Mouse (Mus musculus) MEL (cell line): ENCODE results near the gene Traf5. TPM values are rescaled to one million over a fixed set of nuclear protein-coding genes. Genes with fewer than 3 reads are reported as not detected.

Source experiments
- DNase-seq: peaks from one replicate; pipeline ENCODE4 v3.0.0; 2011; ENCODE audit warnings: low read depth, low spot score
- H3K27ac ChIP-seq: 2 replicates; pipeline ENCODE4 v1.5.1; 2012; ENCODE audit warnings: low read depth, mild to moderate bottlenecking, control low read depth, low read length, moderate library complexity; ENCODE audit not compliant: control insufficient read depth
- H3K27me3 ChIP-seq, 2 experiments: fragments of 150-350 bp in 1 of 2; sonication (generic) in 1 of 2; 2 replicates each; pipeline ENCODE4 v1.6.1; 2012; ENCODE audit warnings: low read length in 2 of 2, mild to moderate bottlenecking in 2 of 2, improper control_type of control experiment in 1 of 2, moderate library complexity in 1 of 2; ENCODE audit not compliant: insufficient read depth in 2 of 2, control insufficient read depth in 1 of 2
- H3K36me3 ChIP-seq, 2 experiments: 2 replicates each; pipeline ENCODE4 v1.6.1; 2012 to 2014; ENCODE audit warnings: low read length in 2 of 2, improper control_type of control experiment in 1 of 2, inconsistent platforms in 1 of 2, mild to moderate bottlenecking in 1 of 2; ENCODE audit not compliant: insufficient read depth in 2 of 2, control insufficient read depth in 1 of 2
- H3K4me1 ChIP-seq, 2 experiments: fragments of 150-350 bp in 1 of 2; sonication (generic) in 1 of 2; 2 replicates each; pipeline ENCODE4 v1.6.1; 2012; ENCODE audit warnings: low read length in 2 of 2, improper control_type of control experiment in 1 of 2, mild to moderate bottlenecking in 1 of 2; ENCODE audit not compliant: insufficient read depth in 2 of 2, control insufficient read depth in 1 of 2
- H3K4me3 ChIP-seq, 2 experiments: fragments of 150-350 bp in 1 of 2; sonication (generic) in 1 of 2; 2 replicates each; pipeline ENCODE4 v1.5.1; 2012; ENCODE audit warnings: low read depth in 2 of 2, low read length in 2 of 2, mild to moderate bottlenecking in 2 of 2, moderate library complexity in 2 of 2, control low read depth in 1 of 2, improper control_type of control experiment in 1 of 2; ENCODE audit not compliant: control insufficient read depth in 1 of 2, insufficient read depth in 1 of 2
- H3K79me2 ChIP-seq: 2 replicates; pipeline ENCODE4 v1.6.1; 2012; ENCODE audit warnings: mild to moderate bottlenecking, low read length, moderate library complexity; ENCODE audit not compliant: control insufficient read depth, poor library complexity, insufficient read depth
- H3K9ac ChIP-seq: 2 replicates; pipeline ENCODE4 v1.6.1; 2012; ENCODE audit warnings: low read depth, mild to moderate bottlenecking, control low read depth, low read length, moderate library complexity; ENCODE audit not compliant: control insufficient read depth, poor library complexity, severe bottlenecking
- H3K9me3 ChIP-seq: fragments of 150-350 bp; sonication (generic); replicated peaks from 2 replicates; pipeline ENCODE4 v1.6.1; 2012; ENCODE audit warnings: mild to moderate bottlenecking, low read length, improper control_type of control experiment, moderate library complexity; ENCODE audit not compliant: insufficient read depth
- BHLHE40 ChIP-seq: IDR thresholded peaks from 2 replicates; pipeline ENCODE4 v1.6.1; 2012; ENCODE audit warnings: low read depth, mild to moderate bottlenecking, inconsistent platforms, low read length, improper control_type of control experiment, borderline replicate concordance
- CHD1 ChIP-seq: IDR thresholded peaks from 2 replicates; pipeline ENCODE4 v1.6.1; 2012; ENCODE audit warnings: low read depth, mild to moderate bottlenecking, inconsistent platforms, low read length, improper control_type of control experiment
- CHD2 ChIP-seq: IDR thresholded peaks from 2 replicates; pipeline ENCODE4 v1.6.1; 2011; ENCODE audit warnings: low read length, improper control_type of control experiment
- ELF1 ChIP-seq: IDR thresholded peaks from 2 replicates; pipeline ENCODE4 v1.6.1; 2014; ENCODE audit warnings: low read depth, mild to moderate bottlenecking, inconsistent platforms, low read length, improper control_type of control experiment, moderate library complexity
- EP300 ChIP-seq, 2 experiments: IDR thresholded peaks; 2 replicates each; pipeline ENCODE4 v1.6.1; 2011; ENCODE audit warnings: improper control_type of control experiment in 2 of 2, low read length in 2 of 2, low read depth in 1 of 2, mild to moderate bottlenecking in 1 of 2
- GABPA ChIP-seq: IDR thresholded peaks from 2 replicates; pipeline ENCODE4 v1.6.1; 2012; ENCODE audit warnings: low read depth, mild to moderate bottlenecking, inconsistent platforms, low read length, improper control_type of control experiment, moderate library complexity
- JUND ChIP-seq: IDR thresholded peaks from 2 replicates; pipeline ENCODE4 v1.6.1; 2011; ENCODE audit warnings: low read depth, mild to moderate bottlenecking, improper control_type of control experiment, low read length
- MAFK ChIP-seq: IDR thresholded peaks from 2 replicates; pipeline ENCODE4 v1.6.1; 2011; ENCODE audit warnings: low read depth, mild to moderate bottlenecking, low read length, improper control_type of control experiment, borderline replicate concordance
- MAZ ChIP-seq: IDR thresholded peaks from 2 replicates; pipeline ENCODE4 v1.6.1; 2012; ENCODE audit warnings: low read depth, mild to moderate bottlenecking, inconsistent platforms, low read length, improper control_type of control experiment
- MEF2A ChIP-seq: IDR thresholded peaks from 2 replicates; pipeline ENCODE4 v1.6.1; 2014; ENCODE audit warnings: low read depth, mild to moderate bottlenecking, inconsistent platforms, low read length, improper control_type of control experiment; ENCODE audit not compliant: poor library complexity, insufficient replicate concordance, severe bottlenecking; ENCODE audit errors: extremely low read depth
- MYC ChIP-seq: IDR thresholded peaks from 2 replicates; pipeline ENCODE4 v1.6.1; 2011; ENCODE audit warnings: low read depth, mild to moderate bottlenecking, low read length, improper control_type of control experiment, moderate library complexity
- NRF1 ChIP-seq: IDR thresholded peaks from 2 replicates; pipeline ENCODE4 v1.6.1; 2014; ENCODE audit warnings: low read depth, mild to moderate bottlenecking, inconsistent platforms, low read length, improper control_type of control experiment, moderate library complexity; ENCODE audit not compliant: poor library complexity, insufficient read depth, severe bottlenecking
- POLR2A ChIP-seq, 2 experiments: IDR thresholded peaks; 2 replicates each; pipeline ENCODE4 v1.6.1; 2011 to 2012; ENCODE audit warnings: low read length in 2 of 2, mild to moderate bottlenecking in 2 of 2, control low read depth in 1 of 2, improper control_type of control experiment in 1 of 2, low read depth in 1 of 2, moderate library complexity in 1 of 2; ENCODE audit not compliant: control insufficient read depth in 1 of 2, insufficient read depth in 1 of 2, poor library complexity in 1 of 2
- POLR2AphosphoS2 ChIP-seq: IDR thresholded peaks from 2 replicates; pipeline ENCODE4 v1.6.1; 2011; ENCODE audit warnings: low read length, improper control_type of control experiment
- RAD21 ChIP-seq: IDR thresholded peaks from 2 replicates; pipeline ENCODE4 v1.6.1; 2011; ENCODE audit warnings: mild to moderate bottlenecking, low read depth, low read length, improper control_type of control experiment
- TAL1 ChIP-seq: IDR thresholded peaks from 2 replicates; pipeline ENCODE4 v1.6.1; 2012; ENCODE audit warnings: mild to moderate bottlenecking, inconsistent platforms, low read length, moderate library complexity, mixed read lengths
- TCF12 ChIP-seq: IDR thresholded peaks from 2 replicates; pipeline ENCODE4 v1.6.1; 2014; ENCODE audit warnings: low read depth, mild to moderate bottlenecking, inconsistent platforms, low read length, improper control_type of control experiment, moderate library complexity
- UBTF ChIP-seq: IDR thresholded peaks from 2 replicates; pipeline ENCODE4 v1.6.1; 2012; ENCODE audit warnings: low read depth, mild to moderate bottlenecking, inconsistent platforms, low read length, improper control_type of control experiment, moderate library complexity, borderline replicate concordance; ENCODE audit not compliant: insufficient read depth
- USF1 ChIP-seq: IDR thresholded peaks from 2 replicates; pipeline ENCODE4 v1.6.1; 2014; ENCODE audit warnings: low read depth, mild to moderate bottlenecking, inconsistent platforms, low read length, improper control_type of control experiment, moderate library complexity
- ZC3H11A ChIP-seq: IDR thresholded peaks from 2 replicates; pipeline ENCODE4 v1.6.1; 2012; ENCODE audit warnings: low read depth, mild to moderate bottlenecking, inconsistent platforms, low read length, improper control_type of control experiment
- ZMIZ1 ChIP-seq: IDR thresholded peaks from 2 replicates; pipeline ENCODE4 v1.6.1; 2012; ENCODE audit warnings: low read depth, mild to moderate bottlenecking, inconsistent platforms, low read length, improper control_type of control experiment, moderate library complexity
- ZNF384 ChIP-seq: IDR thresholded peaks from 2 replicates; pipeline ENCODE4 v1.6.1; 2012; ENCODE audit warnings: low read depth, mild to moderate bottlenecking, inconsistent platforms, low read length, improper control_type of control experiment
- polyA plus RNA-seq, 2 experiments: library from polyadenylated mRNA; stranded (reverse) in 1 of 2; unstranded in 1 of 2; fragments of >175 nt in 1 of 2; fragments of >200 nt in 1 of 2; gene quantifications; 2 replicates each; pipeline versions ENCODE4 v1.2.1 to v1.2.4; 2012; ENCODE audit warnings: low replicate concordance in 2 of 2, low read depth in 1 of 2; ENCODE audit not compliant: insufficient read length in 2 of 2, insufficient read depth in 1 of 2, missing spikeins in 1 of 2
- total RNA-seq: library from RNA; depleted of rRNA; stranded (reverse); fragments of 300-350 nt; gene quantifications from 2 replicates; pipeline ENCODE4 v1.2.3, GENCODE M21; 2012

Traf5 gene
- total and polyA plus RNA-seq, 3 experiments, result 4.0 to 7.3 TPM; not detected in 1

DNA sequence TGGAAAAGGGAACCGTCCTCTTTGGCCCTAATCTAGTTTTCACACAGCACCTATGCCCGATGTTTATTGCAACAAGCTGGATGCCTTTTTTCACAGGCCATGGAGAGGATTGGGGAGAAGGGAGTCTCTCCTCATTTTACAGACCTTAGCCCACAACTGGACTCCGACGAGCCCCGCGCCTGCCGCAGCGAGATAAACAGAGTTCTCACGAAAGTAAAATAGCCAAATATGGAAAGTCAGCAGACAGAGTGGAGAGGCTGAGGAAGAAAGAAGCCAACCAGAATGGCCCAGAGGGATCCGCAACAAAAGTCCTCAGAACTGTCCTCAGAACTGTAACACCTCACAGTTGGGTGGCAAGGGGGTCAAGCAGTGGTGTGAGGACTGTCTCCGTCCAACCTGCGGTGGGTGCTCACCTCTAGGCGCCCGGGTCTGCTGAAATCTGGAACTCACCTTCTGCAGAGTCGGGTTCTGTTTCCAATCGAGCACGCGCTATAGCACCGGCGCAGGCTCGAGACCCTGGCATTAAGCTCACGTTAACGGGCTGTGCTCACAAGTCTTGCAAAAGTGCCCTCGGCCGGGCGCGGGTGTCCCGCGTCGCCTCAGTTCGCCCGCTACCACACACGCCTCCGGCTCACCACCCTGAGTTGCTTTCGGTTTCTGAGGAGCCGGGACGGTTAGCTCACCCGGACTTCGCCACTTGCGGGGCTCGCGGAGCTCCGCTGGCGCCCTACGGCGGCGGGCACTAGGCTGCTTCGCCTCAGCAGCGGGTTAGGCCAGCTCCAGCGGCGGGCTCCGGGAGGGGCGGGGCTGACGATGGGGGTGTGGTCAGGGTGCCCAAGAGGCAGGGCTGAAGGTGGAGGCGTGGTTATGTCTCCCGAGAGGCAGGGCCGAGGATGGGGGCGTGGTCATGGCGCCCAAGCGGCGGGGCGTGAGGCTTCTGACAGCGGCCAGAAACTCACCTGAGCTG, at the start of gene Traf5 (continued):
- TF ChIP-seq ZMIZ1 (no peak), JUND (no peak), USF1 (no peak), POLR2A (IDR thresholded peaks at IDR 0.05; ENCODE audit: control insufficient read depth in 1 of 2, insufficient read depth in 1 of 2, low read depth in 1 of 2, low read length in 2 of 2, poor library complexity in 1 of 2) (peak; percentile 54 to 63; a peak in 3 of 4 replicates), MEF2A (no peak)

DNA sequence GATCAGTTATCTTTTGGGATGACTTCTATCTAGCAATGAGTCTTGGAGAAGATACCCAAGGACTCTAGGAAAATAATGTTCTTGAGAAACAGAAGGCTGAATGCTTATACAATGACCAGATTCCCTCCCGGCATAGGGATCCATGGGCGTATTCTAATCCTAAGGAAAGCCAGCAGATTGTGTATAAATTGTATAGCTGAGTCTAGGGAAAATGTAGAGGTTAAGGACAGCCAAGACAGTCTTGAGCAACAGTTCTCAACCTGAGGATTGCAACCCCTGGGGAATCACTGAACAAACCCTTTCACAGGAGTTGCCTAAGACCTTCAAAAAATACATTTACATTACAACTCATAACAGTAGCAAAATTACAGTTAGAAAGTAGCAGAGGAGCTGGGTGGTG, 48.0 kb upstream of the Traf5 start:
- Histone ChIP-seq H3K9me3 (no peaks in the 10 kb centered on the region), H3K4me1 (peaks cover 2 to 6% of the 10 kb centered on the region in 2 experiments; a peak in 1 of 4 replicates)
- TF ChIP-seq EP300 (IDR thresholded peaks at IDR 0.05; ENCODE audit: low read depth in 1 of 2, low read length in 2 of 2) (no peak), ZC3H11A (no peak), UBTF (no peak), POLR2AphosphoS2 (no peak), MAFK (no peak), TCF12 (no peak), CHD2 (no peak), NRF1 (no peak), BHLHE40 (no peak), TAL1 (no peak), MYC (no peak), GABPA (no peak), RAD21 (no peak), JUND (no peak), ELF1 (no peak), USF1 (no peak), ZNF384 (no peak), MAZ (no peak), CHD1 (no peak)
- TF ChIP-seq, all 39 proteins: peak for 0
- DNase-seq, result no peak
- H3K27me3 ChIP-seq, result no peaks in the 10 kb centered on the region
- no peak overlapping the region for H3K9ac ChIP-seq
- peaks cover 15% of the 10 kb centered on the region for H3K79me2 ChIP-seq
- H3K36me3 ChIP-seq, result peaks cover 0 to 9% of the 10 kb centered on the region in 2 experiments; a peak in 2 of 4 replicates
- H3K4me3 ChIP-seq, result no peak overlapping the region
- H3K27ac ChIP-seq, result no peak overlapping the region
